In the genomic region with DNA sequence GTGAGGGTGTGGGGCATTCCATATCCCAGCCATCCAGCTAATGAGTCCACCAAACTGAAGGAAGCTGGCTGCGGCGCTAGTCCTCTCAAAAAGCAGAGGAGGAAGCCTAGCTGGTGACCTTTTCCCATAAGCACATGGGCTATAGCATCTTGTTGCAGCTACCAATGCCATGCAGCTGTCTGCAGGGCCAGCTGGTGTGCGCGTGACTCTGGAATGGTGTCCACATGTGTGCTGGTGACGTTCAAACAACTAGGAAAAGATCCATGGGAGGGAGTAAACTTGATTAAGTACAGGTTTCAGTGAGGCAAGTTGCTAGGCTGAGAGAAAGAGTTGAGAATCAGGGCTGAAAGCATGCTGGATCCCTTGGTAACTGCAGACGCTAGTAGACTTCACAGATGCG, we compare ENCODE assay signal across 27 mouse cellular contexts.
A peak's percentile ranks its signal among the peaks of the same experiment; 100 is the strongest.
DNase-seq lines count a peak whose midpoint lies in the region; ATAC-seq lines count a peak whose summit lies in the region.
"Had no signal": no experiment of that assay in that cellular context is flagged by ENCODE, and none has a peak within 500 bp of the region (broad histone marks: within the 10 kb centered on the region; RNA-seq: fewer than 3 reads in every experiment).

No protein-coding gene starts in this region.

- 56% methylated on average over 7 of the region's 7 CpGs for WGBS in embryonic facial prominence, embryonic 14.5 days
- WGBS in limb, embryonic 12.5 days = 30% methylated on average over 7 of the region's 7 CpGs
- 85% methylated on average over 7 of the region's 7 CpGs for WGBS in hindbrain, embryonic 10.5 days
- 86% methylated on average over 7 of the region's 7 CpGs for WGBS in forebrain, embryonic 16.5 days

- no peak overlapping the region for H3K27ac ChIP-seq in embryonic facial prominence, embryonic 14.5 days (replicated peaks; ENCODE audit: low read depth, low read length)
- peak overlapping the region; percentile 78 for H3K27ac ChIP-seq in limb, embryonic 12.5 days
- no peak overlapping the region; the same call in 1 of the 2 replicates for H3K27ac ChIP-seq in hindbrain, embryonic 10.5 days
- no peak overlapping the region for H3K27ac ChIP-seq in forebrain, embryonic 16.5 days (ENCODE audit: low read length)
- H3K27ac ChIP-seq: heart, adult 2 months; heart, embryonic 13.5 days; layer of hippocampus, adult 2 months; left cerebral cortex, adult 2 months; liver, embryonic 13.5 days had no signal

- H3K4me2 ChIP-seq in embryonic facial prominence, embryonic 14.5 days (ENCODE audit: low read depth, low read length) = no peak overlapping the region
- H3K4me2 ChIP-seq in limb, embryonic 12.5 days = no peak overlapping the region
- no peak overlapping the region for H3K4me2 ChIP-seq in forebrain, embryonic 16.5 days (ENCODE audit: low read length)
- H3K4me2 ChIP-seq: forebrain, embryonic 15.5 days; heart, embryonic 13.5 days; liver, embryonic 13.5 days; neural tube, embryonic 13.5 days had no signal

- ATAC-seq in embryonic facial prominence, embryonic 14.5 days (ENCODE audit: low read depth) = peak; percentile 69; the same call in 1 of the 2 replicates
- ATAC-seq in limb, embryonic 12.5 days (ENCODE audit: insufficient number of reproducible peaks, insufficient read depth, low FRiP score, low TSS enrichment, low read depth) = peak; percentile 72; the same call in 1 of the 2 replicates
- ATAC-seq in forebrain, embryonic 16.5 days = no peak
- ATAC-seq: activated CD4-positive, CD25-positive, alpha-beta regulatory T cell, adult 4 months; forebrain, embryonic 15.5 days had no signal

- H3K9me3 ChIP-seq in embryonic facial prominence, embryonic 14.5 days (ENCODE audit: control insufficient read depth, low read length) = no peaks in the 10 kb centered on the region
- H3K9me3 ChIP-seq in limb, embryonic 12.5 days = no peaks in the 10 kb centered on the region
- H3K9me3 ChIP-seq in hindbrain, embryonic 10.5 days = no peaks in the 10 kb centered on the region
- H3K9me3 ChIP-seq in forebrain, embryonic 16.5 days (ENCODE audit: control insufficient read depth, low read length) = no peaks in the 10 kb centered on the region
- H3K9me3 ChIP-seq: forebrain, embryonic 10.5 days; forebrain, embryonic 15.5 days; heart, embryonic 13.5 days; liver, embryonic 13.5 days; midbrain, embryonic 10.5 days; neural tube, embryonic 13.5 days had no signal

- peak; percentile 40 for DNase-seq in embryo, embryonic 10 days (ENCODE audit: low spot score)
- DNase-seq in embryo, embryonic 9.5 days (ENCODE audit: extremely low spot score) = no peak
- peak; percentile 83 for DNase-seq in embryonic facial prominence, embryonic 14.5 days (ENCODE audit: low spot score)
- DNase-seq in hindbrain, embryonic 10.5 days (ENCODE audit: low spot score) = no peak
- no peak for DNase-seq in urinary bladder, postnatal 36 days (ENCODE audit: low spot score in 2 of 2)
- DNase-seq: adrenal gland, adult 2 months; cerebellum, adult 8-10 months; cerebellum, postnatal 25 days; heart, adult 2 months; heart, postnatal 14 days; kidney, adult 18-20 months; kidney, postnatal 36 days; liver, embryonic 13.5 days; lung, adult 18-20 months; lung, postnatal 10 days; thymus, adult 2 months; thymus, postnatal 4 days had no signal

- H3K9ac ChIP-seq in embryonic facial prominence, embryonic 14.5 days (ENCODE audit: low read depth, low read length) = no peak overlapping the region
- no peak overlapping the region for H3K9ac ChIP-seq in limb, embryonic 12.5 days (replicated peaks)
- no peak overlapping the region for H3K9ac ChIP-seq in forebrain, embryonic 16.5 days (replicated peaks; ENCODE audit: low read depth, low read length)
- H3K9ac ChIP-seq: heart, embryonic 13.5 days; liver, embryonic 13.5 days had no signal

- peaks cover 15% of the 10 kb centered on the region for H3K4me1 ChIP-seq in embryonic facial prominence, embryonic 14.5 days (ENCODE audit: control insufficient read depth, insufficient read depth, low read length)
- H3K4me1 ChIP-seq in limb, embryonic 12.5 days (replicated peaks) = peaks cover 20% of the 10 kb centered on the region
- H3K4me1 ChIP-seq in hindbrain, embryonic 10.5 days (replicated peaks) = peaks cover 27% of the 10 kb centered on the region
- H3K4me1 ChIP-seq in forebrain, embryonic 16.5 days (replicated peaks; ENCODE audit: control insufficient read depth, insufficient read depth, low read length) = peaks cover 5% of the 10 kb centered on the region
- H3K4me1 ChIP-seq: liver, embryonic 13.5 days had no signal

- H3K36me3 ChIP-seq in embryonic facial prominence, embryonic 14.5 days (ENCODE audit: control insufficient read depth, insufficient read depth, low read length) = no peaks in the 10 kb centered on the region
- no peaks in the 10 kb centered on the region for H3K36me3 ChIP-seq in limb, embryonic 12.5 days
- no peaks in the 10 kb centered on the region for H3K36me3 ChIP-seq in hindbrain, embryonic 10.5 days
- no peaks in the 10 kb centered on the region for H3K36me3 ChIP-seq in forebrain, embryonic 16.5 days (ENCODE audit: control insufficient read depth, insufficient read depth)
- H3K36me3 ChIP-seq: forebrain, embryonic 10.5 days; forebrain, embryonic 15.5 days; heart, embryonic 13.5 days; liver, embryonic 13.5 days; midbrain, embryonic 10.5 days; neural tube, embryonic 13.5 days had no signal

- H3K27me3 ChIP-seq in embryonic facial prominence, embryonic 14.5 days (replicated peaks; ENCODE audit: control insufficient read depth, insufficient read depth, low read length) = no peaks in the 10 kb centered on the region
- no peaks in the 10 kb centered on the region for H3K27me3 ChIP-seq in limb, embryonic 12.5 days
- H3K27me3 ChIP-seq in hindbrain, embryonic 10.5 days (ENCODE audit: insufficient read depth, poor library complexity, severe bottlenecking) = no peaks in the 10 kb centered on the region
- no peaks in the 10 kb centered on the region for H3K27me3 ChIP-seq in forebrain, embryonic 16.5 days (replicated peaks; ENCODE audit: control insufficient read depth, insufficient read depth, low read length)
- H3K27me3 ChIP-seq: forebrain, embryonic 15.5 days; liver, embryonic 13.5 days; neural tube, embryonic 13.5 days had no signal

- no peak overlapping the region for H3K4me3 ChIP-seq in embryonic facial prominence, embryonic 14.5 days (ENCODE audit: low read depth, low read length)
- no peak overlapping the region for H3K4me3 ChIP-seq in limb, embryonic 12.5 days (replicated peaks)
- no peak overlapping the region for H3K4me3 ChIP-seq in hindbrain, embryonic 10.5 days
- H3K4me3 ChIP-seq in forebrain, embryonic 16.5 days (replicated peaks; ENCODE audit: low read length) = no peak overlapping the region
- H3K4me3 ChIP-seq: forebrain, embryonic 10.5 days; forebrain, embryonic 15.5 days; heart, adult 2 months; heart, embryonic 13.5 days; layer of hippocampus, adult 2 months; left cerebral cortex, adult 2 months; liver, embryonic 13.5 days; midbrain, embryonic 10.5 days; neural tube, embryonic 13.5 days had no signal

Comparison
In these comparisons a context has a peak if more than half of its experiments do, and no peak if none do; other contexts are left out.
1. DNase-seq: peak in embryo, embryonic 10 days (single experiment) and embryonic facial prominence, embryonic 14.5 days (single experiment); none in embryo, embryonic 9.5 days (single experiment), hindbrain, embryonic 10.5 days (single experiment) and urinary bladder, postnatal 36 days (0 of 2).